Comparison of ENCODE assay signal across 9 mouse cellular contexts in the genomic region with DNA sequence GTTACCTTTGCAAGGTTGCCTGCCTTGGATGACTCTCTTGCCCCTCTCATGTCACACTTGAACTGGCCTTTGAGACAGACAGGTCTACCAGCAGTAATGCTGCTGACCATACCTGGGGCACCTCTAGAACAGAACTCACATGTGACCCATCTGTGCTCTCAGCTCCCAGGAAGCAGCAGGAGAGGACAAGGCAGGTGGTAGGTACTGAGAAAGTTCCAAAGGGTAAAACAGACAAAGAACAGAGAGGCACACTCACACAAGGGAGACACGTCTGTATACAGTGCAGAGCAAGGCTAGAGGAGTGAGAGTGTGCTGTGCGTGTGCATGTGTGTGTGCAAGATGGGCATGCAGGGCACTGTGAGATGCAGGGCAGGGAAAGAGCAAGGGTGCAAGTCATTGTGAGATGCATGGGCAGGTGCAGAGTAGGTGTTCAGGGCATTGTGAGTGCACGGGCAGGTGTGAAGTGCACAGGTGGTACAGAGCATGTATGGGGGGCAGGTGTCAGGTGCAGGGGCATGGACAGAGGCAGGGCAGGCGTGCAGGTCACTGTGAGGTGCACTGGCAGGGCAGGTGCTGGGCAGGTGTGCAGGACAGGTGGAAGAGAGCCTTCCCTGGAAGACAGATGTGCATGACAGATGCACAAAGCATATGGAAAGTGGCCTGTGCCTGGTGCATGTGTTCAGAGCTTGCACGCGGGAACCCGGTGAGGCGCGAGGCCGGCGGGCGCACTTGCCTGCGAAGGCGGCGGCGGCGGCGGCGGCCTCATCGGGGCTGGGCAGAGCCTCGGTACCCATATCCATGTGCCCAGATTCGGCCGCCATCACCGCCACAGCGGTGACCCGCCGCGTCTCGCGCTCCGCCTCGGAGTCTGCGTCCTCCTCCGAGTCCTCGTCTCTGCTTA. TPM values are rescaled to one million over a fixed set of nuclear protein-coding genes. Genes with fewer than 3 reads are reported as not detected.
A peak's percentile ranks its signal among the peaks of the same experiment; 100 is the strongest.
DNase-seq lines count a peak whose midpoint lies in the region; ATAC-seq and TF ChIP-seq lines count a peak whose summit lies in the region.
"Had no signal": no experiment of that assay in that cellular context is flagged by ENCODE, and none has a peak within 500 bp of the region (broad histone marks: within the 10 kb centered on the region; RNA-seq: fewer than 3 reads in every experiment).

No protein-coding gene starts in this region.

- whole genome bisulfite sequencing in heart, embryonic 16.5 days: 4% methylated on average over 35 of the region's 35 CpGs
- 6% methylated on average over 35 of the region's 35 CpGs for WGBS in liver, embryonic 14.5 days (ENCODE audit: insufficient replicate concordance)

- peak; percentile 14 to 21 for DNase-seq in heart, adult 9 months (ENCODE audit: low spot score in 2 of 2)
- no peak for DNase-seq in heart, postnatal 36 days
- DNase-seq in liver, embryonic 14.5 days (ENCODE audit: low read depth in 3 of 3, low spot score in 3 of 3): peak in 1 of 3 experiments; percentile 27
- peak; percentile 13 for DNase-seq in retina, postnatal 7 days (ENCODE audit: low read depth, low spot score)
- DNase-seq in right cerebral cortex, postnatal 14 days: no peak

- H3K9ac ChIP-seq in heart, embryonic 16.5 days (ENCODE audit: low read length): peak overlapping the region; percentile 92
- H3K9ac ChIP-seq in liver, embryonic 14.5 days (replicated peaks): peak overlapping the region; percentile 91

- no peaks in the 10 kb centered on the region for H3K27me3 ChIP-seq in heart, embryonic 16.5 days (ENCODE audit: control insufficient read depth, insufficient read depth, low read length)
- H3K27me3 ChIP-seq in liver, embryonic 14.5 days (ENCODE audit: control insufficient read depth, insufficient read depth, low read length): no peaks in the 10 kb centered on the region

- ATAC-seq in CD4-positive, CD25-positive, alpha-beta regulatory T cell, adult 4 months: peak; percentile 20
- ATAC-seq in common myeloid progenitor, adult 5-6 weeks (replicated peaks; ENCODE audit: low read depth, poor library complexity, severe bottlenecking): 0 out of 2 replicates have a peak, but pooled peaks have one; percentile 0
- ATAC-seq in heart, embryonic 16.5 days (replicated peaks; ENCODE audit: extremely low read depth, insufficient read depth, low FRiP score): peak; percentile 3
- peak; percentile 17 for ATAC-seq in liver, embryonic 14.5 days (ENCODE audit: insufficient read depth)

- TF ChIP-seq EP300 in liver, embryonic 14.5 days (IDR thresholded peaks at IDR 0.05; ENCODE audit: low read depth): no peak

- peaks cover 16% of the 10 kb centered on the region for H3K4me1 ChIP-seq in heart, embryonic 16.5 days (ENCODE audit: control insufficient read depth, insufficient read depth, low read length)
- H3K4me1 ChIP-seq in liver, embryonic 14.5 days (replicated peaks; ENCODE audit: control insufficient read depth in 2 of 2, insufficient read depth in 2 of 2, low read length in 1 of 2): peaks cover 19 to 23% of the 10 kb centered on the region in 2 experiments

- H3K27ac ChIP-seq in heart, embryonic 16.5 days (ENCODE audit: low read length): peak overlapping the region; percentile 99
- H3K27ac ChIP-seq in liver, embryonic 14.5 days: peak overlapping the region; percentile 89

- H3K4me2 ChIP-seq in heart, embryonic 16.5 days (ENCODE audit: low read depth, low read length): peak overlapping the region; percentile 85
- H3K4me2 ChIP-seq in liver, embryonic 14.5 days (ENCODE audit: low read depth): peak overlapping the region; percentile 82

- peak overlapping the region; percentile 79 for H3K4me3 ChIP-seq in heart, embryonic 16.5 days (ENCODE audit: low read length)
- peak overlapping the region; percentile 77 to 91 for H3K4me3 ChIP-seq in liver, embryonic 14.5 days (ENCODE audit: insufficient read depth in 1 of 2, low read depth in 2 of 2, low read length in 2 of 2)

- TF ChIP-seq CTCF in liver, embryonic 14.5 days (IDR thresholded peaks at IDR 0.05; ENCODE audit: low read depth): peak; percentile 8; the same call in 1 of the 2 replicates

- intact Hi-C loops in heart, postnatal 36 days (cut with DNase I): loop anchor here (5.0 kb wide), 1 partner anchor 99 kb away; the partner anchor contains the start of gene Phrf1

- peaks cover 18% of the 10 kb centered on the region for H3K36me3 ChIP-seq in heart, embryonic 16.5 days (ENCODE audit: control insufficient read depth, insufficient read depth)
- peaks cover 16% of the 10 kb centered on the region for H3K36me3 ChIP-seq in liver, embryonic 14.5 days (replicated peaks; ENCODE audit: control insufficient read depth, insufficient read depth, low read depth)

- H3K9me3 ChIP-seq in heart, embryonic 16.5 days (replicated peaks; ENCODE audit: control insufficient read depth, low read length): no peaks in the 10 kb centered on the region
- no peaks in the 10 kb centered on the region for H3K9me3 ChIP-seq in liver, embryonic 14.5 days (ENCODE audit: control insufficient read depth, low read length)

RNA-seq across cellular contexts. Expression of gene Deaf1, which starts 0.7 kb away (rescaled TPM):
- total RNA-seq in heart, postnatal 36 days (2021): 10 to 100 TPM; 16.5 to 17.1 TPM
- polyA plus RNA-seq in CD4-positive, CD25-positive, alpha-beta regulatory T cell, adult 4 months (2017; shearing (Covaris generic)): 10 to 100 TPM; 24.5 to 29.1 TPM
- 18.7 and 29.1 TPM in 2 replicates for total RNA-seq in common myeloid progenitor, adult 5-6 weeks (2017)
- 37.6 and 37.7 TPM in 2 replicates for polyA plus RNA-seq in heart, embryonic 16.5 days (2015; fragmentation: Nextera tagmentation; extraction: Ambion mirVana)
- 6.9 and 7.8 TPM in 2 replicates for polyA plus RNA-seq in liver, embryonic 14.5 days (2012; rRNA removed)
- 11.1 and 13.6 TPM in 2 replicates for polyA plus RNA-seq in liver, embryonic 14.5 days (2014; fragmentation: Nextera tagmentation; extraction: Ambion mirVana)

RNA-seq across cellular contexts. Expression of gene Tmem80, which starts 0.7 kb away (rescaled TPM):
- total RNA-seq in heart, postnatal 36 days (2021): 10 to 100 TPM; 13.5 to 14.8 TPM
- 10 to 100 TPM; 28.5 to 52.5 TPM for polyA plus RNA-seq in CD4-positive, CD25-positive, alpha-beta regulatory T cell, adult 4 months (2017; shearing (Covaris generic))
- 7.4 and 9.0 TPM in 2 replicates for total RNA-seq in common myeloid progenitor, adult 5-6 weeks (2017)
- polyA plus RNA-seq in heart, embryonic 16.5 days (2015; fragmentation: Nextera tagmentation; extraction: Ambion mirVana): 32.2 and 32.5 TPM in 2 replicates
- 10.7 and 13.6 TPM in 2 replicates for polyA plus RNA-seq in liver, embryonic 14.5 days (2012; rRNA removed)
- polyA plus RNA-seq in liver, embryonic 14.5 days (2014; fragmentation: Nextera tagmentation; extraction: Ambion mirVana): 11.3 and 13.0 TPM in 2 replicates

RNA-seq across cellular contexts. Expression of gene Eps8l2, which starts 11.9 kb away (rescaled TPM):
- 1 to 10 TPM; 3.3 to 3.7 TPM for total RNA-seq in heart, postnatal 36 days (2021)
- polyA plus RNA-seq in CD4-positive, CD25-positive, alpha-beta regulatory T cell, adult 4 months (2017; shearing (Covaris generic)): not detected
- total RNA-seq in common myeloid progenitor, adult 5-6 weeks (2017): 1.1 TPM in 1 of 2 replicates, not detected in the other
- 2.6 and 3.9 TPM in 2 replicates for polyA plus RNA-seq in heart, embryonic 16.5 days (2015; fragmentation: Nextera tagmentation; extraction: Ambion mirVana)
- polyA plus RNA-seq in liver, embryonic 14.5 days (2012; rRNA removed): 7.9 and 8.3 TPM in 2 replicates
- 6.6 and 7.7 TPM in 2 replicates for polyA plus RNA-seq in liver, embryonic 14.5 days (2014; fragmentation: Nextera tagmentation; extraction: Ambion mirVana)

RNA-seq across cellular contexts. Expression of gene Drd4, which starts 35.0 kb away (rescaled TPM):
- total RNA-seq in heart, postnatal 36 days (2021): not detected
- not detected for polyA plus RNA-seq in CD4-positive, CD25-positive, alpha-beta regulatory T cell, adult 4 months (2017; shearing (Covaris generic))
- total RNA-seq in common myeloid progenitor, adult 5-6 weeks (2017): not detected in 2 replicates
- 0.05 and 0.13 TPM in 2 replicates for polyA plus RNA-seq in heart, embryonic 16.5 days (2015; fragmentation: Nextera tagmentation; extraction: Ambion mirVana)
- polyA plus RNA-seq in liver, embryonic 14.5 days (2012; rRNA removed): not detected in 2 replicates
- polyA plus RNA-seq in liver, embryonic 14.5 days (2014; fragmentation: Nextera tagmentation; extraction: Ambion mirVana): not detected in 2 replicates

RNA-seq across cellular contexts. Expression of gene Sct, which starts 47.9 kb away (rescaled TPM):
- not detected for total RNA-seq in heart, postnatal 36 days (2021)
- not detected for polyA plus RNA-seq in CD4-positive, CD25-positive, alpha-beta regulatory T cell, adult 4 months (2017; shearing (Covaris generic))
- not detected in 2 replicates for total RNA-seq in common myeloid progenitor, adult 5-6 weeks (2017)
- polyA plus RNA-seq in heart, embryonic 16.5 days (2015; fragmentation: Nextera tagmentation; extraction: Ambion mirVana): 2.1 and 2.8 TPM in 2 replicates
- polyA plus RNA-seq in liver, embryonic 14.5 days (2012; rRNA removed): 0.16 TPM in 1 of 2 replicates, not detected in the other
- polyA plus RNA-seq in liver, embryonic 14.5 days (2014; fragmentation: Nextera tagmentation; extraction: Ambion mirVana): 0.22 and 0.30 TPM in 2 replicates
- total RNA-seq: left cerebral cortex, adult 18-20 months had no signal

Comparison
In these comparisons a context has a peak if more than half of its experiments do, and no peak if none do; other contexts are left out.
1. DNase-seq: peak in heart, adult 9 months (2 of 2) and retina, postnatal 7 days (single experiment); none in heart, postnatal 36 days (0 of 2) and right cerebral cortex, postnatal 14 days (single experiment).
2. Peak in every context shown above with its lines, with median percentiles within 50 percentile points of each other: ATAC-seq.